Mouse (Mus musculus) layer of hippocampus, postnatal 14 days (tissue): ENCODE measurements around the gene Baiap2l2. TPM values are rescaled to one million over a fixed set of nuclear protein-coding genes. Genes with fewer than 3 reads are reported as not detected.

Experiments used
- DNase-seq, 2 experiments: peaks; one replicate each; pipeline ENCODE4 v3.0.0; 2021 to 2022; ENCODE audit warnings: low spot score in 2 of 2, mixed read lengths in 1 of 2
- total RNA-seq, 2 experiments: library from RNA; stranded (reverse); gene quantifications; 2 replicates each; pipeline ENCODE4 v1.2.3; 2021

The Baiap2l2 gene
- total RNA-seq, 2 experiments from 2014 or later, result 2.7 to 4.0 TPM

- DNase-seq, result no peak
Observed at GRCm38 (mm10) chr15:79303725-79304124, 18.4 kb upstream of the Baiap2l2 start.

GRCm38 (mm10) chr15:79299563-79300155 lies 14.3 kb upstream of the Baiap2l2 start:
- DNase-seq, result no peak

GRCm38 (mm10) chr15:79298553-79298952 lies 13.2 kb upstream of the Baiap2l2 start:
- no peak for DNase-seq

- no peak for DNase-seq
Observed at GRCm38 (mm10) chr15:79292779-79293178, 7.4 kb upstream of the Baiap2l2 start.

GRCm38 (mm10) chr15:79290340-79290739 lies 5.0 kb upstream of the Baiap2l2 start:
- DNase-seq, result no peak

GRCm38 (mm10) chr15:79289441-79289840 lies 4.1 kb upstream of the Baiap2l2 start:
- DNase-seq, result no peak

- no peak for DNase-seq
Observed at GRCm38 (mm10) chr15:79288387-79288786, 3.0 kb upstream of the Baiap2l2 start.

- no peak for DNase-seq
Observed at GRCm38 (mm10) chr15:79287091-79287490, 1.8 kb upstream of the Baiap2l2 start.

- no peak for DNase-seq
Observed at GRCm38 (mm10) chr15:79286141-79286540, 804 bp upstream of the Baiap2l2 start.

GRCm38 (mm10) chr15:79283371-79283770 lies 2.0 kb downstream of the Baiap2l2 start:
- no peak for DNase-seq

- DNase-seq, result no peak
Observed at GRCm38 (mm10) chr15:79282434-79282833, 2.9 kb downstream of the Baiap2l2 start.

- no peak for DNase-seq
Observed at GRCm38 (mm10) chr15:79281389-79281788, 3.9 kb downstream of the Baiap2l2 start.

- DNase-seq, result no peak
Observed at GRCm38 (mm10) chr15:79280850-79281249, 4.5 kb downstream of the Baiap2l2 start.

GRCm38 (mm10) chr15:79280209-79280608 lies 5.1 kb downstream of the Baiap2l2 start:
- no peak for DNase-seq

- DNase-seq, result no peak
Observed at GRCm38 (mm10) chr15:79277728-79278127, 7.6 kb downstream of the Baiap2l2 start.

- DNase-seq, result no peak
Observed at GRCm38 (mm10) chr15:79273020-79273419, 12.3 kb downstream of the Baiap2l2 start.

GRCm38 (mm10) chr15:79271124-79271746 lies 14.1 kb downstream of the Baiap2l2 start:
- peak; percentile 28 to 41 for DNase-seq

- DNase-seq, result peak; percentile 29 to 36
Observed at GRCm38 (mm10) chr15:79270317-79271123, 14.8 kb downstream of the Baiap2l2 start.

- no peak for DNase-seq
Observed at GRCm38 (mm10) chr15:79268521-79268920, 16.8 kb downstream of the Baiap2l2 start.

- no peak for DNase-seq
Observed at GRCm38 (mm10) chr15:79265384-79265783, 20.0 kb downstream of the Baiap2l2 start.

- DNase-seq, result no peak
Observed at GRCm38 (mm10) chr15:79263726-79264125, 21.6 kb downstream of the Baiap2l2 start.

GRCm38 (mm10) chr15:79262786-79263309 lies 22.5 kb downstream of the Baiap2l2 start:
- no peak for DNase-seq
